Mouse (Mus musculus) kidney, postnatal 25 days (tissue): ENCODE measurements around the gene D17Wsu92e.
"Not testable (repeated sequence)": the region's sequence is repeated elsewhere in the genome, so short reads cannot be mapped to it uniquely, and the experiment has no call there.

ENCODE experiments used
- DNase-seq, 2 experiments: peaks; one replicate each; pipeline ENCODE4 v3.0.0; 2021; ENCODE audit warnings: mixed read lengths in 2 of 2

The D17Wsu92e gene

GRCm38 (mm10) chr17:27820568-27821406, at the start of gene D17Wsu92e:
D17Wsu92e (minus strand) TSS chr17:27820648.
- peak; percentile 99 for DNase-seq

GRCm38 (mm10) chr17:27866737-27867136, 46.3 kb upstream of the D17Wsu92e start:
- DNase-seq: no peak

GRCm38 (mm10) chr17:27865461-27865860, 45.0 kb upstream of the D17Wsu92e start:
- no peak for DNase-seq

- DNase-seq: no peak
Observed at GRCm38 (mm10) chr17:27859131-27859530, 38.7 kb upstream of the D17Wsu92e start.

GRCm38 (mm10) chr17:27857649-27858475, 37.4 kb upstream of the D17Wsu92e start:
- DNase-seq: no peak

GRCm38 (mm10) chr17:27856798-27857648, 36.6 kb upstream of the D17Wsu92e start:
- peak; percentile 75 to 91 for DNase-seq

GRCm38 (mm10) chr17:27856265-27856797, 35.9 kb upstream of the D17Wsu92e start, which contains the start of gene Uhrf1bp1:
Uhrf1bp1 (plus strand) TSS chr17:27856441.
- DNase-seq: peak; percentile 92 to 94

GRCm38 (mm10) chr17:27851076-27851475, 30.6 kb upstream of the D17Wsu92e start:
- no peak for DNase-seq

GRCm38 (mm10) chr17:27848351-27848750, 27.9 kb upstream of the D17Wsu92e start:
- no peak for DNase-seq

GRCm38 (mm10) chr17:27839469-27840252, 19.2 kb upstream of the D17Wsu92e start:
- DNase-seq: peak; percentile 96 to 99

- DNase-seq: not testable (repeated sequence)
Observed at GRCm38 (mm10) chr17:27837850-27838249, 17.4 kb upstream of the D17Wsu92e start, which contains the start of gene Snrpc. Snrpc (plus strand) TSS chr17:27838150.

- DNase-seq: peak in 1 of 2 experiments; percentile 46
Observed at GRCm38 (mm10) chr17:27830411-27830810, 10.0 kb upstream of the D17Wsu92e start.

- no peak for DNase-seq
Observed at GRCm38 (mm10) chr17:27827511-27827910, 7.1 kb upstream of the D17Wsu92e start.

- DNase-seq: peak; percentile 43 to 51
Observed at GRCm38 (mm10) chr17:27826908-27827383, 6.5 kb upstream of the D17Wsu92e start.

- peak; percentile 82 to 90 for DNase-seq
Observed at GRCm38 (mm10) chr17:27825984-27826905, 5.8 kb upstream of the D17Wsu92e start.

- no peak for DNase-seq
Observed at GRCm38 (mm10) chr17:27825539-27825938, 5.1 kb upstream of the D17Wsu92e start.

GRCm38 (mm10) chr17:27824941-27825340, 4.5 kb upstream of the D17Wsu92e start:
- no peak for DNase-seq

- no peak for DNase-seq
Observed at GRCm38 (mm10) chr17:27823142-27823905, 2.9 kb upstream of the D17Wsu92e start.
